Mouse (Mus musculus) erythroblast, embryonic 14.5 days (primary cell): Measurements from ENCODE around the gene Mtr. TPM values are rescaled to one million over a fixed set of nuclear protein-coding genes. Genes with fewer than 3 reads are reported as not detected.
"Not testable (repeated sequence)": the region's sequence is repeated elsewhere in the genome, so short reads cannot be mapped to it uniquely, and the experiment has no call there.

Source experiments
- H3K27me3 ChIP-seq: 2 replicates; pipeline ENCODE4 v1.6.1; 2012; ENCODE audit warnings: inconsistent platforms; ENCODE audit not compliant: control insufficient read depth
- H3K36me3 ChIP-seq: 2 replicates; pipeline ENCODE4 v1.6.1; 2012; ENCODE audit warnings: mild to moderate bottlenecking, inconsistent platforms; ENCODE audit not compliant: control insufficient read depth
- H3K4me1 ChIP-seq: 2 replicates; pipeline ENCODE4 v1.6.1; 2012; ENCODE audit warnings: inconsistent platforms; ENCODE audit not compliant: control insufficient read depth
- H3K4me3 ChIP-seq: replicated peaks from 2 replicates; pipeline ENCODE3; 2012; ENCODE audit warnings: moderate library complexity, mild to moderate bottlenecking, inconsistent platforms
- H3K9me3 ChIP-seq: 2 replicates; pipeline ENCODE4 v1.6.1; 2012; ENCODE audit warnings: low read length, inconsistent platforms, mixed read lengths; ENCODE audit not compliant: control insufficient read depth
- GATA1 ChIP-seq: IDR thresholded peaks from 2 replicates; pipeline ENCODE4 v1.6.1; 2012; ENCODE audit warnings: low read length, inconsistent platforms, mixed read lengths
- TAL1 ChIP-seq: IDR thresholded peaks from 3 replicates; pipeline ENCODE4 v1.6.1; 2012; ENCODE audit warnings: low read length, inconsistent platforms, mixed read lengths
- polyA plus RNA-seq: library from polyadenylated mRNA; stranded (reverse); fragments of >175 nt; gene quantifications from 2 replicates; pipeline ENCODE4 v1.2.3, GENCODE M21; 2012

Mtr gene
- polyA plus RNA-seq, 1 experiment = 0.55 TPM

- Histone ChIP-seq H3K4me1 (peaks cover 3% of the 10 kb centered on the region), H3K9me3 (no peaks in the 10 kb centered on the region), H3K36me3 (no peaks in the 10 kb centered on the region), H3K27me3 (no peaks in the 10 kb centered on the region), H3K4me3 (no peak overlapping the region)
- no peak for TF ChIP-seq TAL1
These were observed 111.5 kb downstream of the Mtr start for GRCm38 (mm10) chr13:12146402-12146801.

GRCm38 (mm10) chr13:12143347-12143746 is 114.6 kb downstream of the Mtr start:
- no peaks in the 10 kb centered on the region for H3K9me3 ChIP-seq
- TF ChIP-seq TAL1 (no peak), GATA1 (no peak)
- H3K36me3 ChIP-seq = no peaks in the 10 kb centered on the region
- H3K4me3 ChIP-seq = no peak overlapping the region
- H3K4me1 ChIP-seq = peaks cover 3% of the 10 kb centered on the region
- no peaks in the 10 kb centered on the region for H3K27me3 ChIP-seq

- H3K36me3 ChIP-seq, H3K9me3 ChIP-seq, H3K4me3 ChIP-seq, H3K27me3 ChIP-seq: not testable (repeated sequence)
- peaks cover 27% of the 10 kb centered on the region for H3K4me1 ChIP-seq
These were observed 121.5 kb downstream of the Mtr start for GRCm38 (mm10) chr13:12136461-12136860.

GRCm38 (mm10) chr13:12133549-12133948 is 124.4 kb downstream of the Mtr start:
- Histone ChIP-seq H3K36me3 (no peaks in the 10 kb centered on the region), H3K4me3 (no peak overlapping the region), H3K9me3 (no peaks in the 10 kb centered on the region), H3K27me3 (no peaks in the 10 kb centered on the region), H3K4me1 (peaks cover 47% of the 10 kb centered on the region)
- TF ChIP-seq GATA1 (no peak), TAL1 (no peak)

Other genes starting within 250 kb of the Mtr start
- not detected in 2 replicates for gene Ryr2, start 151.2 kb downstream of the Mtr start, polyA plus RNA-seq
- gene Actn2, start 82.6 kb upstream of the Mtr start, polyA plus RNA-seq = not detected in 2 replicates
- gene Heatr1, start 136.9 kb upstream of the Mtr start, polyA plus RNA-seq = 0.27 and 0.41 TPM in 2 replicates
- 0.10 and 0.15 TPM in 2 replicates for gene Lgals8, start 206.8 kb upstream of the Mtr start, polyA plus RNA-seq